In genomic region chr15:103284647-103285046, GRCm38 (mm10) we compare ENCODE assay signal across 10 mouse cellular contexts. TPM values are rescaled to one million over a fixed set of nuclear protein-coding genes. Genes with fewer than 3 reads are reported as not detected.
A peak's percentile ranks its signal among the peaks of the same experiment; 100 is the strongest.
DNase-seq lines count a peak whose midpoint lies in the region; ATAC-seq and TF ChIP-seq lines count a peak whose summit lies in the region.
"Had no signal": no experiment of that assay in that cellular context is flagged by ENCODE, and none has a peak within 500 bp of the region (broad histone marks: within the 10 kb centered on the region; RNA-seq: fewer than 3 reads in every experiment).

No protein-coding gene starts in this region.

- peaks cover 28% of the 10 kb centered on the region for H3K4me1 ChIP-seq in liver, adult 2 months (ENCODE audit: control insufficient read depth, insufficient read depth, low read length)
- H3K4me1 ChIP-seq in hindbrain, embryonic 15.5 days (replicated peaks), result peaks cover 23% of the 10 kb centered on the region
- H3K4me1 ChIP-seq in midbrain, postnatal 0 days (ENCODE audit: insufficient read depth, low read length), result no peaks in the 10 kb centered on the region

- H3K36me3 ChIP-seq in liver, adult 2 months (ENCODE audit: control insufficient read depth, insufficient read depth, low read length), result peaks cover 5% of the 10 kb centered on the region; the same call in 1 of the 2 replicates
- no peaks in the 10 kb centered on the region for H3K36me3 ChIP-seq in hindbrain, embryonic 15.5 days
- no peaks in the 10 kb centered on the region for H3K36me3 ChIP-seq in midbrain, postnatal 0 days (ENCODE audit: insufficient read depth, low read length)

- TF ChIP-seq POLR2A in liver, adult 2 months (IDR thresholded peaks at IDR 0.05; ENCODE audit: extremely low read depth, insufficient read depth, low read length), result no peak

- no peaks in the 10 kb centered on the region for H3K9me3 ChIP-seq in hindbrain, embryonic 15.5 days
- no peaks in the 10 kb centered on the region for H3K9me3 ChIP-seq in midbrain, postnatal 0 days (ENCODE audit: low read length)

- ATAC-seq in hindbrain, embryonic 15.5 days (ENCODE audit: low FRiP score, low read depth), result no peak
- ATAC-seq in midbrain, postnatal 0 days (ENCODE audit: low FRiP score), result no peak
- no peak for ATAC-seq in cerebellum, adult (ENCODE audit: insufficient number of reproducible peaks, low FRiP score, low TSS enrichment)

- peak; percentile 31; the same call in 1 of the 2 replicates for TF ChIP-seq CTCF in gastrocnemius, adult 2 months (IDR thresholded peaks at IDR 0.05)
- peak; percentile 54; the same call in 1 of the 2 replicates for TF ChIP-seq CTCF in liver, adult 2 months (IDR thresholded peaks at IDR 0.05; ENCODE audit: low read depth, low read length)
- TF ChIP-seq CTCF in midbrain, postnatal 0 days (IDR thresholded peaks at IDR 0.05), result peak; percentile 48

- no peak overlapping the region for H3K4me2 ChIP-seq in hindbrain, embryonic 15.5 days
- H3K4me2 ChIP-seq in midbrain, postnatal 0 days (ENCODE audit: low read depth, low read length, poor library complexity, severe bottlenecking), result no peak overlapping the region

- no peaks in the 10 kb centered on the region for H3K27me3 ChIP-seq in liver, adult 2 months (ENCODE audit: control insufficient read depth, insufficient read depth, low read length)
- H3K27me3 ChIP-seq in hindbrain, embryonic 15.5 days, result no peaks in the 10 kb centered on the region
- no peaks in the 10 kb centered on the region for H3K27me3 ChIP-seq in midbrain, postnatal 0 days (ENCODE audit: insufficient read depth, low read length)

- 17% methylated on average over 2 of the region's 2 CpGs for WGBS in liver, adult 2 months
- WGBS in hindbrain, embryonic 15.5 days, result 52% methylated on average over 2 of the region's 2 CpGs
- 38% methylated on average over 2 of the region's 2 CpGs for WGBS in midbrain, postnatal 0 days

- intact Hi-C loops in gastrocnemius, adult 2 months (cut with DNase I), result loop anchor here (1.0 kb wide), 1 partner anchor 23 kb away; no protein-coding TSS in a partner anchor

- no peak overlapping the region for H3K4me3 ChIP-seq in gastrocnemius, adult 2 months
- no peak overlapping the region for H3K4me3 ChIP-seq in liver, adult 2 months (ENCODE audit: insufficient read depth, low read depth, low read length)
- H3K4me3 ChIP-seq in hindbrain, embryonic 15.5 days, result no peak overlapping the region
- H3K4me3 ChIP-seq in midbrain, postnatal 0 days (ENCODE audit: low read depth, low read length), result no peak overlapping the region
- H3K4me3 ChIP-seq: erythroblast, embryonic 14.5 days had no signal

- H3K27ac ChIP-seq in gastrocnemius, adult 2 months, result no peak overlapping the region
- peak overlapping the region; percentile 90 for H3K27ac ChIP-seq in liver, adult 2 months (replicated peaks; ENCODE audit: insufficient read depth, low read depth, low read length)
- peak overlapping the region; percentile 78 for H3K27ac ChIP-seq in hindbrain, embryonic 15.5 days (replicated peaks)
- H3K27ac ChIP-seq in midbrain, postnatal 0 days (ENCODE audit: low read depth, low read length), result no peak overlapping the region

- peaks cover 8% of the 10 kb centered on the region; the same call in 1 of the 2 replicates for H3K79me2 ChIP-seq in liver, adult 2 months (ENCODE audit: control insufficient read depth, insufficient read depth, low read length)

- no peak for DNase-seq in gastrocnemius, adult 2 months
- no peak for DNase-seq in gastrocnemius, postnatal 4 days (ENCODE audit: low spot score in 2 of 2)
- DNase-seq in liver, adult 2 months (ENCODE audit: extremely low read depth, low read depth, low spot score), result no peak
- DNase-seq in liver, result no peak
- no peak for DNase-seq in midbrain, postnatal 0 days (ENCODE audit: low spot score)
- no peak for DNase-seq in ovary, postnatal 14 days (ENCODE audit: low spot score)

- peak overlapping the region; percentile 21 for H3K9ac ChIP-seq in liver, adult 2 months (ENCODE audit: low read depth, low read length)
- H3K9ac ChIP-seq in hindbrain, embryonic 15.5 days, result no peak overlapping the region
- H3K9ac ChIP-seq in midbrain, postnatal 0 days (replicated peaks; ENCODE audit: low read length, poor library complexity, severe bottlenecking), result no peak overlapping the region

RNA-seq across cellular contexts. Expression of gene Copz1, which starts 12.1 kb away (rescaled TPM):
- total RNA-seq in gastrocnemius, adult 2 months (2021), result 10 to 100 TPM; 38.5 to 41.4 TPM
- total RNA-seq in gastrocnemius, postnatal 4 days (2021), result 10 to 100 TPM; 72.8 to 78.4 TPM
- total RNA-seq in liver, adult 2 months (2014; rRNA removed), result 55.9 and 73.0 TPM in 2 replicates
- polyA plus RNA-seq in liver, adult 2 months (2012; rRNA removed), result 131 and 142 TPM in 2 replicates
- polyA plus RNA-seq in hindbrain, embryonic 15.5 days (2015; fragmentation: Nextera tagmentation; extraction: Ambion mirVana), result 200 and 208 TPM in 2 replicates
- 127 and 151 TPM in 2 replicates for total RNA-seq in midbrain, postnatal 0 days (2014; rRNA removed)
- 178 and 184 TPM in 2 replicates for polyA plus RNA-seq in midbrain, postnatal 0 days (2015; fragmentation: Nextera tagmentation; extraction: Ambion mirVana)

RNA-seq across cellular contexts. Expression of gene Gpr84, which starts 25.8 kb away (rescaled TPM):
- total RNA-seq in gastrocnemius, adult 2 months (2021), result not detected
- total RNA-seq in gastrocnemius, postnatal 4 days (2021), result under 1 TPM; 0.16 to 0.20 TPM
- total RNA-seq in liver, adult 2 months (2014; rRNA removed), result 0.07 and 0.09 TPM in 2 replicates
- 0.12 and 0.19 TPM in 2 replicates for polyA plus RNA-seq in liver, adult 2 months (2012; rRNA removed)
- polyA plus RNA-seq in hindbrain, embryonic 15.5 days (2015; fragmentation: Nextera tagmentation; extraction: Ambion mirVana), result 0.41 and 0.44 TPM in 2 replicates
- 0.27 TPM in 1 of 2 replicates, not detected in the other for total RNA-seq in midbrain, postnatal 0 days (2014; rRNA removed)
- 0.29 and 0.37 TPM in 2 replicates for polyA plus RNA-seq in midbrain, postnatal 0 days (2015; fragmentation: Nextera tagmentation; extraction: Ambion mirVana)
- polyA plus RNA-seq: erythroblast, embryonic 14.5 days had no signal

RNA-seq across cellular contexts. Expression of gene Nfe2, which starts 26.4 kb away (rescaled TPM):
- total RNA-seq in gastrocnemius, adult 2 months (2021), result not detected
- 1 to 10 TPM in 1 of 2 experiments, under 1 TPM in 1; 0.61 to 1.5 TPM for total RNA-seq in gastrocnemius, postnatal 4 days (2021)
- 0.40 and 0.74 TPM in 2 replicates for total RNA-seq in liver, adult 2 months (2014; rRNA removed)
- 2.3 and 4.9 TPM in 2 replicates for polyA plus RNA-seq in liver, adult 2 months (2012; rRNA removed)
- polyA plus RNA-seq in hindbrain, embryonic 15.5 days (2015; fragmentation: Nextera tagmentation; extraction: Ambion mirVana), result 0.58 and 0.89 TPM in 2 replicates
- 0.99 and 3.2 TPM in 2 replicates for total RNA-seq in midbrain, postnatal 0 days (2014; rRNA removed)
- 0.26 and 0.32 TPM in 2 replicates for polyA plus RNA-seq in midbrain, postnatal 0 days (2015; fragmentation: Nextera tagmentation; extraction: Ambion mirVana)
- total RNA-seq: layer of hippocampus, postnatal 14 days had no signal

RNA-seq across cellular contexts. Expression of gene Hnrnpa1, which starts 44.4 kb away (rescaled TPM):
- 10 to 100 TPM; 93.9 to 98.7 TPM for total RNA-seq in gastrocnemius, adult 2 months (2021)
- total RNA-seq in gastrocnemius, postnatal 4 days (2021), result 100 to 1,000 TPM; 295 to 303 TPM
- total RNA-seq in liver, adult 2 months (2014; rRNA removed), result 58.2 and 58.9 TPM in 2 replicates
- 16.3 and 17.7 TPM in 2 replicates for polyA plus RNA-seq in liver, adult 2 months (2012; rRNA removed)
- polyA plus RNA-seq in hindbrain, embryonic 15.5 days (2015; fragmentation: Nextera tagmentation; extraction: Ambion mirVana), result 629 and 665 TPM in 2 replicates
- 142 and 190 TPM in 2 replicates for total RNA-seq in midbrain, postnatal 0 days (2014; rRNA removed)
- 540 and 609 TPM in 2 replicates for polyA plus RNA-seq in midbrain, postnatal 0 days (2015; fragmentation: Nextera tagmentation; extraction: Ambion mirVana)

RNA-seq across cellular contexts. Expression of gene Cbx5, which starts 45.0 kb away (rescaled TPM):
- 10 to 100 TPM; 24.4 to 36.6 TPM for total RNA-seq in gastrocnemius, adult 2 months (2021)
- 100 to 1,000 TPM in 1 of 2 experiments, 10 to 100 TPM in 1; 97.9 to 100 TPM for total RNA-seq in gastrocnemius, postnatal 4 days (2021)
- 14.1 and 14.9 TPM in 2 replicates for total RNA-seq in liver, adult 2 months (2014; rRNA removed)
- 4.2 and 5.2 TPM in 2 replicates for polyA plus RNA-seq in liver, adult 2 months (2012; rRNA removed)
- 127 and 137 TPM in 2 replicates for polyA plus RNA-seq in hindbrain, embryonic 15.5 days (2015; fragmentation: Nextera tagmentation; extraction: Ambion mirVana)
- total RNA-seq in midbrain, postnatal 0 days (2014; rRNA removed), result 190 and 229 TPM in 2 replicates
- 101 and 106 TPM in 2 replicates for polyA plus RNA-seq in midbrain, postnatal 0 days (2015; fragmentation: Nextera tagmentation; extraction: Ambion mirVana)

Comparison
In these comparisons a context has a peak if more than half of its experiments do, and no peak if none do; other contexts are left out.
1. H3K27ac ChIP-seq: peak in liver, adult 2 months (single experiment) and hindbrain, embryonic 15.5 days (single experiment); none in gastrocnemius, adult 2 months (single experiment) and midbrain, postnatal 0 days (single experiment).
2. Peak in every context shown above with its lines, with median percentiles within 50 percentile points of each other: CTCF ChIP-seq.